Mouse (Mus musculus) MEL (cell line): ENCODE results near the gene Spc24.

ENCODE experiments used
- BHLHE40 ChIP-seq: IDR thresholded peaks from 2 replicates; pipeline ENCODE4 v1.6.1; 2012; ENCODE audit warnings: low read depth, mild to moderate bottlenecking, inconsistent platforms, low read length, improper control_type of control experiment, borderline replicate concordance
- E2F4 ChIP-seq: IDR thresholded peaks from 2 replicates; pipeline ENCODE4 v1.6.1; 2011; ENCODE audit warnings: low read depth, low read length, improper control_type of control experiment, borderline replicate concordance
- MXI1 ChIP-seq: IDR thresholded peaks from 2 replicates; pipeline ENCODE4 v1.6.1; 2011; ENCODE audit warnings: mild to moderate bottlenecking, low read depth, low read length, improper control_type of control experiment
- NELFE ChIP-seq: IDR thresholded peaks from 2 replicates; pipeline ENCODE4 v1.6.1; 2011; ENCODE audit warnings: low read depth, low read length, improper control_type of control experiment
- TCF12 ChIP-seq: IDR thresholded peaks from 2 replicates; pipeline ENCODE4 v1.6.1; 2014; ENCODE audit warnings: low read depth, mild to moderate bottlenecking, inconsistent platforms, low read length, improper control_type of control experiment, moderate library complexity

DNA sequence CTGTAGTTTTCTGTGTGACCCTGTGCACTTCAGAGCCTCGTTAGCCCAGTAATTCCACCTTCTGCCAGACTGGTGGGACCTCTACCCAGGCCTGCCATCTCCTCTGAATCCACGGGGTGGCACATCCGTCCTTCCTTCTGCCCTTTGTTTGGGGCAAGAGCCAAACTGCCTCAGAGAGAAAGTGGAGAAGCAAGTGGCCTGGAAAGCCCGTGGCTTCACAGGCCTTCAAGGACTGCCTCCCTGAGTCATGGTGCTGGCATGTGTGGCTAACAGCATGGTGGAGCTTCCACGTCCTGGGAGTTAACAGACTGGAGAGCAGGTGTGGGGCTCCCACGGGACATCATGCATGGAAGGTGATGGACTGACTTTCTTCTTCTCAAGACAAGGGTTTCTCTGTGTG lies 8.8 kb downstream of the Spc24 start:
- TF ChIP-seq MXI1 (no peak), E2F4 (no peak), NELFE (no peak), BHLHE40 (no peak), TCF12 (no peak)
